Mouse (Mus musculus) urinary bladder, postnatal 25 days (tissue): ENCODE data around the gene A730015C16Rik.

ENCODE experiments used
- DNase-seq: peaks from one replicate; pipeline ENCODE4 v3.0.0; 2022; ENCODE audit warnings: low spot score

Gene A730015C16Rik

DNA sequence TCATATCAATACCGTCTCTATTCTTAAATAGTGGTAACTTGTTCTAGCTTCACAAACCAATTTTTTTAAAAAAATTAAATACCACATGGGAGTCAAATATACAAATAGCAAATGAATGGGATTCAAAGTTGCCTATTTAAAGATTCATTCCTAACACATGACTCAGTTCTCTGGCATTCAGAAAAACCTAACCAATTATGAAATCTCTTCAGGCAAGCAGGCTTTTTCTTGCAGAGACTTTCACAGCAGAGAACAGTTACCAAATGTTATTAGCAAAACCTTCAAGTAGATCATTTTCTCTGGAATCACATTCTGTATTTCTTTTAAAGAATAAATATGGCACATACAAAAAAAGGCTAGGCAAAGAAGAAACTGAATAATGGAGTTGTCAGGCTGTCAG lies 17.7 kb downstream of the A730015C16Rik start:
- DNase-seq: no peak

DNA sequence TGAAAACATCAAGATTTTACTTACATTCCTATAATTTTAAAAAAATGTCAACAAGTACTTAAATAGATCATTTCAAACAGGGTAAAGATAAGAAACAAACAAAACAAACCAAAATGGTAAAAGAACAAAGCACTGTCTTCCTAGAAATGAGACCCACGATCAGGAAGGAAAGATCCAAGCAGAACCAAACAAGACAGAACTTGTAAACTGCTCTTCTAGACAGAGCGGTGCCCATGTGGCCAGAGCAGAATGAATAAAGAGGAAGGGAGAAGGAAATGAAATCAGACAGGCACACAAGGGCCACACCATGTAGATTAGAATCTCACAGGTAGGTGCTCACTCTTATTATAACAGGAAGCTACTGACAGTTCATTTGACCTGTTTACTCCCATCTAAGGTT lies 21.8 kb downstream of the A730015C16Rik start:
- no peak for DNase-seq

- DNase-seq: no peak
Observed at GRCm38 (mm10) chr4:108826096-108826495, 22.3 kb downstream of the A730015C16Rik start.

GRCm38 (mm10) chr4:108825677-108826076 lies 22.7 kb downstream of the A730015C16Rik start:
- DNase-seq: no peak

GRCm38 (mm10) chr4:108811550-108811949 lies 36.9 kb downstream of the A730015C16Rik start:
- no peak for DNase-seq

DNA sequence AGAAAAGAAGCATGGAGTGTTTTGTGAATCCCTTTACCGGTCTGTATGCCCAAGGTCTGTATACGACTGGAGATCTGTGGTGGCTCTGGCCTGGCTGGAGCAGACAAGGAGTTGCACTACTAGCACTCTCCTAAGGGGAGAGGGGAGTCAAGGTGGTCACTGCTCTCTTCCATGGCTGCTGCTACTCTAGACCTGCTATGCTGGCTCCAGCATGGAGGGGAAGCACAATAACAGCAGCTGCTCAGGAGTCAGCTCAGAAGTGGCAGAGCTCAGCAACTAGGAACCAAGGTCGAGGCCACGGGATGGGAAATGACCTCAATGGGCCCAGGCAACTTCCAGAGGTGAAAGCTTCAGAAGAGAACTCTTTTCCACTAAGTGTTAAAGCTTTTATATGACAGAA lies 37.3 kb downstream of the A730015C16Rik start:
- DNase-seq: no peak

DNA sequence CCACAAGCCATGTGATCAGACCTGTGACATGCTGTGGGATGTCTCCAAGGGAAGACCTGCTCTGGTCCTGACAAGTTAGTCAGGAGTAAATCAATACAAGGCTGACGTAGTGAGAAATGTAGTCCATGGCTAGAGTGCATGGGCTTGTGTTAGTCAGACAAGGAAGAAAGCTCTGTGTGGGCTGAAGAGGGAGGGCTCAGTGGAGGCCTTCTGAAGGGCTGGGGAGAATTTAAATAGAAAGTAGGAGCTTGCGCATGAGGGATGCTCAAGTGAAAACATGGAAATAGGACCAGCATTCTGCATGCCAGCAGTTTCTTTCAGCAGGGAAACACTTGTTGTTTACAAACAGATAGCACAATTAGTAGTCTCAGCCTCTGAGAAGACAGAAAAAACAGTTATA lies 44.9 kb downstream of the A730015C16Rik start:
- DNase-seq: no peak

DNA sequence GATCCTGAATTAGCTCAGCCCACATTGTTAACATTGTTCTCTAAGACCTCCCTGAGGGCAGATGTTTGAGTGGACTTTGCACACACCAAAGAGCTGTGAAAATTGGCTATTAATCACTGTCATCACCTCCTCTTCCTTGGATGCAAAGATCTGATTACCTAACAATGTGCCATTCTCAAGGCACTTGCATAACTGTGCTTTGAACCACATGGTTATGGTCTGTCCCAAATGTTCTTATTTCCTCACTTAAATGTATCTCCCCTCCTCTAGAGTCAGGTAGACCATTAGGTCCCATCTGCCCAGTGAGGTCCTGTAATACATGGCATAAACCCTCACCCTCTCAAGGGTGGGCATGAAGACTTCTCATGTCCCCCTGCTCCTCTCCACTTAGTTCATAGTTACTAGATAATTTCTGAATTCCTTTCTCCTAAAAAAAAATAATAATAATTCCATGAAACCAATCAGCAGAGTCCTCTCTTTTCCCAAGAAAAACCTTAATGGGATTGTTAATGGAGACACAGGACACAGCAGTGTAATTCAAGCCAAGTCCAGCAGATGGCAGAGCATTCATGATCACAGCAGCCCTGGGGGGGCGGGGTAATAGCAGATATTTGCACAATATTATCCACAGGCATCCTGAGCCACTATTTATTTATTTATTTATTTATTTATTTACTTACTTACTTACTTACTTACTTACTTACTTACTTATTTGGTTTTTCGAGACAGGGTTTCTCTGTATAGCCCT lies 50.2 kb downstream of the A730015C16Rik start:
- DNase-seq: peak; percentile 74
